Mouse (Mus musculus) hindbrain, embryonic 14.5 days (tissue): ENCODE measurements around the gene Gm5767. TPM values are rescaled to one million over a fixed set of nuclear protein-coding genes. Genes with fewer than 3 reads are reported as not detected.

Experiments used
- polyA plus RNA-seq: library from polyadenylated mRNA; unstranded; fragments of >200 nt; fragmentation: Nextera tagmentation; extraction: Ambion mirVana; gene quantifications from 2 replicates; pipeline ENCODE4 v1.2.1, GENCODE M21; 2014

Gene Gm5767
- polyA plus RNA-seq, 1 experiment from 2014 or later = 0.35 TPM

Other genes with a start within 250 kb of the Gm5767 start
- gene Mettl22, start 210.0 kb upstream of the Gm5767 start, polyA plus RNA-seq = 49.7 and 53.8 TPM in 2 replicates
- gene Abat, start 167.3 kb upstream of the Gm5767 start, polyA plus RNA-seq = 69.5 and 74.3 TPM in 2 replicates
- 31.7 and 37.0 TPM in 2 replicates for gene Pmm2, start 43.1 kb upstream of the Gm5767 start, polyA plus RNA-seq
- 15.1 and 15.3 TPM in 2 replicates for gene Tmem186, start 43.1 kb upstream of the Gm5767 start, polyA plus RNA-seq
- gene Carhsp1, start 8.6 kb upstream of the Gm5767 start, polyA plus RNA-seq = 57.0 and 58.8 TPM in 2 replicates
- gene Usp7, start 111.5 kb downstream of the Gm5767 start, polyA plus RNA-seq = 44.7 and 44.9 TPM in 2 replicates
- gene 1810013L24Rik, start 149.3 kb downstream of the Gm5767 start, polyA plus RNA-seq = 23.5 and 25.6 TPM in 2 replicates